In genomic region chr9:60561641-60562289, GRCm38 (mm10) we compare ENCODE assay signal across 9 mouse cellular contexts. TPM values are rescaled to one million over a fixed set of nuclear protein-coding genes. Genes with fewer than 3 reads are reported as not detected.
A peak's percentile ranks its signal among the peaks of the same experiment; 100 is the strongest.
DNase-seq lines count a peak whose midpoint lies in the region; ATAC-seq and TF ChIP-seq lines count a peak whose summit lies in the region.
"Had no signal": no experiment of that assay in that cellular context is flagged by ENCODE, and none has a peak within 500 bp of the region (broad histone marks: within the 10 kb centered on the region; RNA-seq: fewer than 3 reads in every experiment).

No protein-coding gene starts in this region.

- peak overlapping the region; percentile 58 for H3K4me2 ChIP-seq in kidney, postnatal 0 days (ENCODE audit: low read length)
- no peak overlapping the region for H3K4me2 ChIP-seq in neural tube, embryonic 13.5 days

- no peaks in the 10 kb centered on the region for H3K9me3 ChIP-seq in kidney, postnatal 0 days (replicated peaks; ENCODE audit: low read length)
- H3K9me3 ChIP-seq in neural tube, embryonic 13.5 days, result no peaks in the 10 kb centered on the region

- WGBS in kidney, postnatal 0 days, result 25% methylated on average over 9 of the region's 9 CpGs
- 27% methylated on average over 9 of the region's 9 CpGs for WGBS in kidney, adult 2 months
- 67% methylated on average over 8 of the region's 9 CpGs for WGBS in neural tube, embryonic 13.5 days

- TF ChIP-seq POLR2A in kidney, adult 2 months (IDR thresholded peaks at IDR 0.05; ENCODE audit: low read depth, low read length), result no peak

- peak; percentile 59 for DNase-seq in kidney, postnatal 0 days (ENCODE audit: low spot score)
- DNase-seq in kidney, adult 2 months, result no peak
- DNase-seq in embryo, embryonic 10.5 days (ENCODE audit: low spot score), result peak; percentile 40
- peak; percentile 16 for DNase-seq in heart, postnatal 4 days
- no peak for DNase-seq in spleen, postnatal 4 days (ENCODE audit: low spot score in 2 of 2)
- DNase-seq in retina, embryonic 14.5 days (ENCODE audit: low spot score), result no peak
- DNase-seq: cerebellum, postnatal 14 days; gastrocnemius, postnatal 36 days had no signal

- peak overlapping the region; percentile 84 for H3K27ac ChIP-seq in kidney, postnatal 0 days
- no peak overlapping the region for H3K27ac ChIP-seq in kidney, adult 2 months (ENCODE audit: insufficient read depth, low read depth, low read length)
- H3K27ac ChIP-seq in neural tube, embryonic 13.5 days (replicated peaks), result 0 out of 2 replicates have a peak overlapping the region, but pooled peaks have one; percentile 23

- H3K4me1 ChIP-seq in kidney, postnatal 0 days (replicated peaks; ENCODE audit: insufficient read depth, low read length), result peaks cover 12% of the 10 kb centered on the region
- no peaks in the 10 kb centered on the region for H3K4me1 ChIP-seq in kidney, adult 2 months (ENCODE audit: control insufficient read depth, insufficient read depth, low read length)
- peaks cover 20% of the 10 kb centered on the region for H3K4me1 ChIP-seq in neural tube, embryonic 13.5 days (replicated peaks)

- no peaks in the 10 kb centered on the region for H3K36me3 ChIP-seq in kidney, postnatal 0 days (ENCODE audit: insufficient read depth, low read length)
- no peaks in the 10 kb centered on the region for H3K36me3 ChIP-seq in kidney, adult 2 months (ENCODE audit: control insufficient read depth, insufficient read depth, low read length)
- H3K36me3 ChIP-seq in neural tube, embryonic 13.5 days, result no peaks in the 10 kb centered on the region

- H3K27me3 ChIP-seq in kidney, postnatal 0 days (ENCODE audit: insufficient read depth, low read length), result no peaks in the 10 kb centered on the region
- H3K27me3 ChIP-seq in kidney, adult 2 months (replicated peaks; ENCODE audit: control insufficient read depth, insufficient read depth, low read length), result no peaks in the 10 kb centered on the region
- no peaks in the 10 kb centered on the region for H3K27me3 ChIP-seq in neural tube, embryonic 13.5 days

- ATAC-seq in kidney, postnatal 0 days (replicated peaks; ENCODE audit: low FRiP score, low read depth), result no peak
- 0 out of 2 replicates have a peak, but pooled peaks have one; percentile 11 for ATAC-seq in neural tube, embryonic 13.5 days (ENCODE audit: low read depth)

- H3K9ac ChIP-seq in kidney, postnatal 0 days (ENCODE audit: low read depth, low read length), result no peak overlapping the region
- no peak overlapping the region for H3K9ac ChIP-seq in neural tube, embryonic 13.5 days

- TF ChIP-seq CTCF in kidney, postnatal 0 days (IDR thresholded peaks at IDR 0.05; ENCODE audit: low read depth), result no peak
- TF ChIP-seq CTCF in kidney, adult 2 months (conservative IDR thresholded peaks at IDR 0.05; ENCODE audit: insufficient read depth, insufficient read length, low read depth, low read length), result no peak

- H3K4me3 ChIP-seq in kidney, postnatal 0 days (replicated peaks; ENCODE audit: low read depth, low read length), result no peak overlapping the region
- H3K4me3 ChIP-seq in kidney, adult 2 months (ENCODE audit: insufficient read depth, low read depth, low read length), result no peak overlapping the region
- H3K4me3 ChIP-seq in neural tube, embryonic 13.5 days, result no peak overlapping the region

RNA-seq across cellular contexts. Expression of gene Thsd4, which starts 39.9 kb away (rescaled TPM):
- polyA plus RNA-seq in kidney, postnatal 0 days (2015; fragmentation: Nextera tagmentation; extraction: Ambion mirVana), result 19.9 and 21.3 TPM in 2 replicates
- polyA plus RNA-seq in kidney, adult 2 months (2012; rRNA removed), result 5.9 and 7.1 TPM in 2 replicates
- 10 to 100 TPM; 21.7 to 24.1 TPM for total RNA-seq in heart, postnatal 4 days (2021)
- polyA plus RNA-seq in neural tube, embryonic 13.5 days (2015; fragmentation: Nextera tagmentation; extraction: Ambion mirVana), result 8.6 and 8.7 TPM in 2 replicates

Comparison
In these comparisons a context has a peak if more than half of its experiments do, and no peak if none do; other contexts are left out.
1. DNase-seq: peak in kidney, postnatal 0 days (single experiment), embryo, embryonic 10.5 days (single experiment) and heart, postnatal 4 days (single experiment); none in kidney, adult 2 months (single experiment), spleen, postnatal 4 days (0 of 2) and retina, embryonic 14.5 days (single experiment).